Mouse (Mus musculus) lung, embryonic 14.5 days (tissue): Measurements from ENCODE around the gene Vps52. TPM values are rescaled to one million over a fixed set of nuclear protein-coding genes. Genes with fewer than 3 reads are reported as not detected.
A peak's percentile ranks its signal among the peaks of the same experiment; 100 is the strongest.

Source experiments
- ATAC-seq: fragments of 200-750 bp; cut with Nextera tagmentation; 2 replicates; pipeline ENCODE4 v1.8.0; 2017; ENCODE audit warnings: mild to moderate bottlenecking, moderate TSS enrichment, moderate library complexity; ENCODE audit not compliant: insufficient read depth
- DNase-seq: peaks from one replicate; pipeline ENCODE4 v3.0.0-alpha.2; 2015
- H3K27ac ChIP-seq: fragments of 300-500 bp; sonication (generic); 2 replicates; pipeline ENCODE4 v1.5.1; 2014; ENCODE audit warnings: low read depth, mild to moderate bottlenecking, moderate library complexity
- H3K27me3 ChIP-seq: fragments of 300-500 bp; sonication (generic); 2 replicates; pipeline ENCODE4 v1.6.1; 2014; ENCODE audit warnings: low read length, control low read depth; ENCODE audit not compliant: insufficient read depth
- H3K36me3 ChIP-seq: fragments of 300-500 bp; sonication (generic); 2 replicates; pipeline ENCODE4 v1.6.1; 2014; ENCODE audit warnings: control low read depth; ENCODE audit not compliant: insufficient read depth
- H3K4me1 ChIP-seq: fragments of 300-500 bp; sonication (generic); 2 replicates; pipeline ENCODE4 v1.6.1; 2014; ENCODE audit warnings: antibody characterized with exemption, control low read depth; ENCODE audit not compliant: insufficient read depth
- H3K4me2 ChIP-seq: fragments of 300-500 bp; sonication (generic); 2 replicates; pipeline ENCODE4 v1.6.1; 2014; ENCODE audit warnings: mild to moderate bottlenecking
- H3K4me3 ChIP-seq: fragments of 300-500 bp; sonication (generic); 2 replicates; pipeline ENCODE4 v1.5.1; 2014; ENCODE audit warnings: low read depth, low read length
- H3K9ac ChIP-seq: fragments of 300-500 bp; sonication (generic); 2 replicates; pipeline ENCODE4 v1.6.1; 2014
- H3K9me3 ChIP-seq: fragments of 300-500 bp; sonication (generic); 2 replicates; pipeline ENCODE4 v1.6.1; 2016; ENCODE audit warnings: low read depth, low read length, control low read depth
- CTCF ChIP-seq: IDR thresholded peaks from 2 replicates; pipeline ENCODE4 v1.5.1; 2016; ENCODE audit warnings: antibody characterized with exemption, low read depth
- WGBS: fragments of 180-500 bp; shearing (Covaris S2); extraction: QIAGEN DNeasy Blood & Tissue Kit; methylation state at CpG from one replicate; pipeline ENCODE4 v1.1.7; 2014; 5-methylcytosine and 5-hydroxymethylcytosine counted together
- polyA plus RNA-seq: library from polyadenylated mRNA; unstranded; fragments of >200 nt; fragmentation: Nextera tagmentation; extraction: Ambion mirVana; gene quantifications from 2 replicates; pipeline ENCODE4 v1.2.1, GENCODE M21; 2014

The Vps52 gene
- polyA plus RNA-seq, 1 experiment from 2014 or later, result 34.8 TPM

- H3K4me1 ChIP-seq, result peaks cover 5% of the 10 kb centered on the region; the same call in 1 of the 2 replicates
- no peak overlapping the region for H3K4me2 ChIP-seq
- no peak for TF ChIP-seq CTCF
- ATAC-seq (no peak), DNase-seq (no peak)
- H3K36me3 ChIP-seq, result peaks cover 20% of the 10 kb centered on the region; the same call in 1 of the 2 replicates
- no peak overlapping the region for H3K27ac ChIP-seq
- WGBS, result 79% methylated on average over 7 of the region's 7 CpGs
- H3K9me3 ChIP-seq, result no peaks in the 10 kb centered on the region
- no peak overlapping the region for H3K9ac ChIP-seq
- H3K27me3 ChIP-seq, result no peaks in the 10 kb centered on the region
- H3K4me3 ChIP-seq, result no peak overlapping the region
Measured at GRCm38 (mm10) chr17:33921361-33921760, 34.3 kb upstream of the Vps52 start.

- Histone ChIP-seq H3K4me1 (no peaks in the 10 kb centered on the region), H3K27ac (no peak overlapping the region), H3K27me3 (no peaks in the 10 kb centered on the region), H3K9ac (no peak overlapping the region), H3K4me2 (no peak overlapping the region), H3K4me3 (no peak overlapping the region), H3K9me3 (no peaks in the 10 kb centered on the region), H3K36me3 (peaks cover 6% of the 10 kb centered on the region; the same call in 1 of the 2 replicates)
- peak; percentile 65 for TF ChIP-seq CTCF
- WGBS, result 83% methylated on average over 10 of the region's 10 CpGs
- DNase-seq, result peak; percentile 42
- ATAC-seq, result no peak
Measured at GRCm38 (mm10) chr17:33924577-33925283, 30.9 kb upstream of the Vps52 start.

GRCm38 (mm10) chr17:33925406-33926116, 30.1 kb upstream of the Vps52 start:
- H3K4me2 ChIP-seq, result no peak overlapping the region
- 0 out of 2 replicates have a peak, but pooled peaks have one; percentile 15 for TF ChIP-seq CTCF
- DNase-seq (no peak), ATAC-seq (no peak)
- no peaks in the 10 kb centered on the region for H3K4me1 ChIP-seq
- H3K27me3 ChIP-seq, result no peaks in the 10 kb centered on the region
- peaks cover 6% of the 10 kb centered on the region; the same call in 1 of the 2 replicates for H3K36me3 ChIP-seq
- H3K27ac ChIP-seq, result no peak overlapping the region
- H3K9ac ChIP-seq, result no peak overlapping the region
- H3K9me3 ChIP-seq, result no peaks in the 10 kb centered on the region
- 81% methylated on average over 21 of the region's 21 CpGs for WGBS
- no peak overlapping the region for H3K4me3 ChIP-seq

- TF ChIP-seq CTCF, result peak; percentile 53
- H3K9ac ChIP-seq, result no peak overlapping the region
- no peaks in the 10 kb centered on the region for H3K9me3 ChIP-seq
- no peaks in the 10 kb centered on the region for H3K4me1 ChIP-seq
- H3K4me2 ChIP-seq, result no peak overlapping the region
- H3K4me3 ChIP-seq, result no peak overlapping the region
- no peak overlapping the region for H3K27ac ChIP-seq
- peak; percentile 41 for DNase-seq
- ATAC-seq, result no peak
- whole genome bisulfite sequencing, result 72% methylated on average over 16 of the region's 17 CpGs
- peaks cover 6% of the 10 kb centered on the region; the same call in 1 of the 2 replicates for H3K36me3 ChIP-seq
- H3K27me3 ChIP-seq, result no peaks in the 10 kb centered on the region
Measured at GRCm38 (mm10) chr17:33926207-33926932, 29.2 kb upstream of the Vps52 start.

- 59% methylated on average over 21 of the region's 21 CpGs for WGBS
- Histone ChIP-seq H3K4me3 (peak overlapping the region; percentile 83), H3K9me3 (no peaks in the 10 kb centered on the region), H3K4me1 (no peaks in the 10 kb centered on the region), H3K36me3 (peaks cover 10% of the 10 kb centered on the region; the same call in 1 of the 2 replicates), H3K27me3 (no peaks in the 10 kb centered on the region), H3K4me2 (peak overlapping the region; percentile 99), H3K27ac (peak overlapping the region; percentile 95; the same call in 1 of the 2 replicates), H3K9ac (peak overlapping the region; percentile 81)
- no peak for ATAC-seq
- TF ChIP-seq CTCF, result no peak
- no peak for DNase-seq
Measured at GRCm38 (mm10) chr17:33928251-33928947, 27.2 kb upstream of the Vps52 start.

- H3K36me3 ChIP-seq, result peaks cover 22% of the 10 kb centered on the region; the same call in 1 of the 2 replicates
- H3K27me3 ChIP-seq, result no peaks in the 10 kb centered on the region
- H3K4me3 ChIP-seq, result peak within 1 kb of the TSS; percentile 83
- peak; percentile 85 for ATAC-seq
- H3K9ac ChIP-seq, result peak within 1 kb of the TSS; percentile 81
- H3K4me1 ChIP-seq, result no peaks in the 10 kb centered on the region
- peak; percentile 97 for DNase-seq
- no peaks in the 10 kb centered on the region for H3K9me3 ChIP-seq
- TF ChIP-seq CTCF, result peak; percentile 57
- peak within 1 kb of the TSS; percentile 99 for H3K4me2 ChIP-seq
- peak within 1 kb of the TSS; percentile 95 for H3K27ac ChIP-seq
- whole genome bisulfite sequencing, result under 1% methylated on average over 75 of the region's 80 CpGs
Measured at GRCm38 (mm10) chr17:33929371-33930279, 26.0 kb upstream of the Vps52 start, which contains the start of gene Rgl2. Gene Rgl2 (plus strand): TSS chr17:33929543.
